Mouse (Mus musculus) hindbrain, embryonic 13.5 days (tissue): ENCODE measurements at regions not wholly inside any gene's neighbourhood (a gene's known extent, or its start where the extent isn't known, plus 50 kb on each side); places are given as distances from the start of the nearest gene placed in this dataset.

ENCODE experiments used
- ATAC-seq: fragments of 200-750 bp; cut with Nextera tagmentation; 2 replicates; pipeline ENCODE4 v1.8.0; 2017; ENCODE audit warnings: moderate TSS enrichment; ENCODE audit not compliant: low FRiP score
- H3K27ac ChIP-seq: fragments of 300-500 bp; sonication (generic); 2 replicates; pipeline ENCODE4 v1.5.1; 2015; ENCODE audit warnings: inconsistent platforms, mild to moderate bottlenecking, moderate library complexity
- H3K27me3 ChIP-seq: fragments of 300-500 bp; sonication (generic); 2 replicates; pipeline ENCODE4 v1.6.1; 2015; ENCODE audit warnings: mild to moderate bottlenecking, inconsistent platforms
- H3K36me3 ChIP-seq: fragments of 300-500 bp; sonication (generic); 2 replicates; pipeline ENCODE4 v1.6.1; 2015; ENCODE audit warnings: mild to moderate bottlenecking, inconsistent platforms
- H3K4me1 ChIP-seq: fragments of 300-500 bp; sonication (generic); replicated peaks from 2 replicates; pipeline ENCODE4 v1.6.1; 2015; ENCODE audit warnings: inconsistent platforms
- H3K4me2 ChIP-seq: fragments of 300-500 bp; sonication (generic); 2 replicates; pipeline ENCODE4 v1.6.1; 2015; ENCODE audit warnings: inconsistent platforms, mild to moderate bottlenecking, moderate library complexity
- H3K4me3 ChIP-seq: fragments of 300-500 bp; sonication (generic); 2 replicates; pipeline ENCODE4 v1.5.1; 2015; ENCODE audit warnings: mild to moderate bottlenecking, inconsistent platforms
- H3K9ac ChIP-seq: fragments of 300-500 bp; sonication (generic); 2 replicates; pipeline ENCODE4 v1.6.1; 2015; ENCODE audit warnings: mild to moderate bottlenecking, inconsistent platforms
- H3K9me3 ChIP-seq: fragments of 300-500 bp; sonication (generic); 2 replicates; pipeline ENCODE4 v1.6.1; 2016; ENCODE audit warnings: inconsistent platforms
- WGBS: fragments of 180-500 bp; shearing (Covaris S2); methylation state at CpG from one replicate; pipeline ENCODE4 v1.1.7; 2015; 5-methylcytosine and 5-hydroxymethylcytosine counted together

DNA sequence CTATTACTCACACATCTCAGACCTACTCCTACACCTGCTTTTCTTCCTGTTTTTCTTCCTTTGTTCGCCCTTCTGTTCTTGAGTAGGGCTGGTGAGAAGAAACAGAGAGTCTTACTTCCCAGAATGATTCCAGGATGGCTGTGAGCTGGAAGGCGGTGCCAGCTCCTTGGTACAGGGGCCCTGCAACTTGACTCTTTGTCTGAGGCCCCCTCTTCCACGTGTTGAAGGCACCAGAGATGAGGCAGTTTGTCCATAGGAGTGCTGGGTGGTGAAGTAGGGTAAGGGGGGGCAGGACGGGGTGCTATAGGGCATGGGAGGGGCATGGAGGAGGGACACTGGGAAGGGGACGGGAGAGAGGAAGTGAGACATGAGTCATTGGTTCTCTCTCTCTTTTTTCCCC lies 60.8 kb downstream of the Dmrta2 start:
- Histone ChIP-seq H3K9ac (no peak overlapping the region), H3K4me1 (no peaks in the 10 kb centered on the region), H3K4me2 (no peak overlapping the region), H3K27me3 (no peaks in the 10 kb centered on the region), H3K27ac (no peak overlapping the region), H3K36me3 (no peaks in the 10 kb centered on the region), H3K9me3 (no peaks in the 10 kb centered on the region), H3K4me3 (no peak overlapping the region)
- 68% methylated on average over 5 of the region's 5 CpGs for WGBS
- ATAC-seq: no peak

GRCm38 (mm10) chr4:110044851-110045618 lies 67.2 kb downstream of the Dmrta2 start:
- no peaks in the 10 kb centered on the region for H3K9me3 ChIP-seq
- no peak overlapping the region for H3K4me2 ChIP-seq
- no peak overlapping the region for H3K27ac ChIP-seq
- no peaks in the 10 kb centered on the region for H3K4me1 ChIP-seq
- no peak for ATAC-seq
- no peaks in the 10 kb centered on the region for H3K36me3 ChIP-seq
- no peak overlapping the region for H3K9ac ChIP-seq
- 91% methylated on average over 17 of the region's 17 CpGs for WGBS
- no peak overlapping the region for H3K4me3 ChIP-seq
- H3K27me3 ChIP-seq: no peaks in the 10 kb centered on the region

DNA sequence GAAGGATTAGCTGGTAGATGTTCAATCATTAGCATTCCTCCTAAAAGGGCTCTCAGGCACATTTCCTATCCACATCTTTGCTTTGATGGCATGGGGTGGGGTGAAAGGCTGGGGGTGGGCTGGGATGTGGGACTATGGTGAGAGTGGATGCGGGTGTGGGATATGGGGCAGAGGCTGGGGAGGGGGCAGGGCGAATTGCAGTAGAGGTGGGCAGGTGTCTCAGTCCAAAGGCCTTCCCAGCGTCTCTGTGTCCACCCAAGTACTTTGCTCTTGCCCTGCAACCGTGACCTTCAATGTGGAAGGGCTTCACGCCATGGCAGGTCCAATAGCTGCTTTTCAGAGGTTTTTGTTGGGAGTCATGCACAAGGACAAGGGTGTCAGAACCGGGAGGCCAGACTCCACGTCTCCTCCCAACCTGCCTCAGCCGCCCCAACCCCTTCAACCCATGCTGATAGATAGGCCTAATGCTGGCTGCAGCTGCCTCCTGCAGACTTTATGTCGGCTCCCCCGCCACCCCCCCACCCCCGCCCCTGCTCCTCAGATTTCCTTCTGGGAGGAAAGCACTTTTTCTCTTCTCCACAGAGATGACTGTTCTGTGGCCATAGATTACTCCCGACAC lies 67.9 kb downstream of the Dmrta2 start:
- no peak overlapping the region for H3K4me3 ChIP-seq
- H3K27me3 ChIP-seq: no peaks in the 10 kb centered on the region
- peaks cover 5% of the 10 kb centered on the region for H3K4me1 ChIP-seq
- ATAC-seq: no peak
- no peaks in the 10 kb centered on the region for H3K9me3 ChIP-seq
- no peak overlapping the region for H3K9ac ChIP-seq
- WGBS: 80% methylated on average over 12 of the region's 12 CpGs
- H3K4me2 ChIP-seq: no peak overlapping the region
- no peaks in the 10 kb centered on the region for H3K36me3 ChIP-seq
- no peak overlapping the region for H3K27ac ChIP-seq

DNA sequence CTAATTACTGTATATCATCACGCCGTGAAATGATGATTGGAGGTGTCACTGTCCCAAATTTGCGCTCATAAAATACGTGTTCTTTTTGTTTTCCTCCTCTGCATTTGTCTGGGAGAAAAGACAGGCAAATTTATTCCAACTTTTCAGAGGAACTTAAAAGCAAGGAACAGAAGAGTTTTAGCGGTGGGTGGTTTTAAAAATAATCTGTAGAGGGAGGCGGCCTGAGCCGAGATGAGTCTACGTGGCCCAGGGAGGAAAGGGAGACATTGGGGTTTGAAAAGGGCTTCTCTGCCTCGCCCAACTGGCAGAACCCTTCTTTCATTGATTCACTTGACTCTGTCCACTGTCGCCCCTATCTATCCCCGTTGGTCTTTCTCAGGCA lies 68.4 kb downstream of the Dmrta2 start:
- Histone ChIP-seq H3K27me3 (no peaks in the 10 kb centered on the region), H3K4me2 (no peak overlapping the region), H3K4me3 (no peak overlapping the region), H3K9me3 (no peaks in the 10 kb centered on the region), H3K36me3 (no peaks in the 10 kb centered on the region), H3K4me1 (peaks cover 10% of the 10 kb centered on the region), H3K9ac (no peak overlapping the region), H3K27ac (no peak overlapping the region)
- no peak for ATAC-seq
- WGBS: 90% methylated on average over 11 of the region's 11 CpGs

DNA sequence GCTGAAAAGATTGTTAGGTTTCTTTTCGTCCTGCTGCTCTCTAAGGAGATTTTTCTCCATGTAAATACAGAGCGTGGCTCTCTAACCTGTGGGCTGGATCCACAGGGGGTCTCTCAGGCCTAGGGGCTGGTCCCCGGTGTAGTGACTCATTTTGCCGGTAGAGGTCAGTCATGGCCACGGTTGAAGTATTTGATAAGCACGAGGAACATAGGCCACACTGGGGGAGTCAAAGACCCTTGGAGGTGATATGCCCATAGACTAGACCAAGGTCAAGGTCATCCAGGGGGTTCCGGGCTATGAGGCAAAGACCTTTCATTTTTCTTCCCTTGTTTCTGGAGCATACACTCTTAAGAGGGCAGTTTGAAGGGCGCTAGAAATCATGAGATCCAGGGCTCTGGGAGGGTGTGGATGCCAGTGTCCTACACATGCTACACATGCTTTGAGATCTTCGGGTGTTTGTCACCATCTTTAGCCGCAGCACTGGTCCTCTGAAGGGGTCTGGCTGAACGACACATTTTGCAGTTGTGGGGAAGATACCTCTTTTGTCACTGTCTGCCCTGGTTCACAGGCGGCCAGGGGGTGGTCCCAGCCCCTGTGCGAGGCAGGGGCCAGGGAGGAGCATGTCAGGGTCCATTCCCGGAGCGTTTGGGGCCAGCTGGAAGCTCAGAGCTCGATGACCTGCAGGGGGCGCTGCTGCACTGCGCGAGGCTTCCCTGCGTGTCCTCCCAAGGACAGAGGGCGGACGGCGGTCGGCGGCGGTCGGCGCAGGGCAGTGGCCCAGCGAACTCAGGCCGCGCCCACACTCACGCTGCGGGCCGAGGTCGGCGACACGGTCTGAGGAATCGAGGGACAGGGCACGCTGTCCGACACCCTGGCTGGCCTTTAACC lies 72.8 kb downstream of the Dmrta2 start:
- Histone ChIP-seq H3K4me1 (peaks cover 18% of the 10 kb centered on the region), H3K36me3 (no peaks in the 10 kb centered on the region), H3K27me3 (no peaks in the 10 kb centered on the region), H3K4me2 (peak overlapping the region; percentile 81), H3K27ac (peak overlapping the region; percentile 76), H3K4me3 (peak overlapping the region; percentile 49), H3K9ac (peak overlapping the region; percentile 78), H3K9me3 (no peaks in the 10 kb centered on the region)
- ATAC-seq: peak; percentile 96
- 3% methylated on average over 40 of the region's 40 CpGs for WGBS

GRCm38 (mm10) chr4:110051281-110051665 lies 73.4 kb downstream of the Dmrta2 start:
- ATAC-seq: no peak; the same call in none of the 2 replicates
- Histone ChIP-seq H3K4me1 (peaks cover 18% of the 10 kb centered on the region), H3K9me3 (no peaks in the 10 kb centered on the region), H3K4me3 (peak overlapping the region; percentile 49), H3K27ac (peak overlapping the region; percentile 76), H3K9ac (peak overlapping the region; percentile 78), H3K36me3 (no peaks in the 10 kb centered on the region), H3K4me2 (peak overlapping the region; percentile 81), H3K27me3 (no peaks in the 10 kb centered on the region)
- 12% methylated on average over 12 of the region's 12 CpGs for WGBS

DNA sequence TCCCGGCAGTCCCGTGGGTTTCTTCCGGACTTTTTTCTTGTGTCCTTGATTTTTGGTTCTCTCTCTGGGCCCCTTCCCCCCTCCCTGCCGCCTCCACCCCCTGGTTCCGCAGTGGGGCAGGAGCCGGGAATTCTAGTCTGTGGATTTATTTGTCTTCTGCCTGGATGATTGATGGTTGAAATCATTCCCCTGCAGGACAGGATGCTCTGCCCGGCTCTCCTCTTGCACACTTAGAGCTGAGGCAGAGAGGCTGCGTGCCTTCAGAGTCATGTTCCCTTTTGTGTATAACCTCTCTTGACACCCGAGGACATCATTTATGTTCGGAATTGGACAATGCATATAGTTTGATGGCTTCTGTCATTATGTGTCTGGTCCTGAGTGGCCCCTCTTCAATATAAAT lies 74.0 kb downstream of the Dmrta2 start:
- H3K4me2 ChIP-seq: peak overlapping the region; percentile 25
- ATAC-seq: no peak

GRCm38 (mm10) chr4:110052998-110053397 lies 75.1 kb downstream of the Dmrta2 start:
- no peak overlapping the region for H3K9ac ChIP-seq
- no peak overlapping the region for H3K4me3 ChIP-seq
- no peak overlapping the region for H3K4me2 ChIP-seq
- H3K9me3 ChIP-seq: no peaks in the 10 kb centered on the region
- H3K27me3 ChIP-seq: no peaks in the 10 kb centered on the region
- H3K4me1 ChIP-seq: peaks cover 18% of the 10 kb centered on the region
- no peak overlapping the region for H3K27ac ChIP-seq
- 97% methylated on average over 4 of the region's 4 CpGs for WGBS
- H3K36me3 ChIP-seq: no peaks in the 10 kb centered on the region
- no peak for ATAC-seq

More for the DNA sequence above, 74.0 kb downstream of the Dmrta2 start:
- no peak overlapping the region for H3K4me3 ChIP-seq
- H3K4me1 ChIP-seq: peaks cover 18% of the 10 kb centered on the region
- H3K9ac ChIP-seq: 0 out of 2 replicates have a peak overlapping the region, but pooled peaks have one; percentile 78
- WGBS: 25% methylated on average over 10 of the region's 10 CpGs
- H3K36me3 ChIP-seq: no peaks in the 10 kb centered on the region
- H3K27ac ChIP-seq: peak overlapping the region; percentile 76
- no peaks in the 10 kb centered on the region for H3K9me3 ChIP-seq
- no peaks in the 10 kb centered on the region for H3K27me3 ChIP-seq

DNA sequence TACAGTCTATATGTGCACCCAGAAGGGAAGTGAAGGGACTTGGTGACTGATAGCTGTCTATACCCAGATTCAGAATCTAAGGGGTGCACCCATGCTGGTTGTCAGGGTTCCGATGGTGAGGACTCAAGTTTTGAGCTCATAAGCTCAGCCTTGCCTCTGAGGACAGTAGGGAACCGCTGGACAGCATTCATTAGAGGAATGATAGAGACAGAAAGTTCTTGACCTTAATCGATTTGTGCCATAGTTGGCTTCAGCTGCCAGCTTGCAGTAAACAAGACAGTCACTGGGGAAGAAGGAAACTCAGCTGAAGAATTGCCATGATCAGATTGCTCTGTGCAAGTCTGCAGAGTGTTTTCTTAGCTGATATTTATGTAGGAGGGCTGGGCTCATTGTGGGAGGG lies 96.0 kb downstream of the Dmrta2 start:
- H3K4me1 ChIP-seq: no peaks in the 10 kb centered on the region
- H3K36me3 ChIP-seq: no peaks in the 10 kb centered on the region
- no peak overlapping the region for H3K4me3 ChIP-seq
- H3K27me3 ChIP-seq: no peaks in the 10 kb centered on the region
- H3K4me2 ChIP-seq: no peak overlapping the region
- WGBS: 86% methylated on average over 3 of the region's 3 CpGs
- no peaks in the 10 kb centered on the region for H3K9me3 ChIP-seq
- H3K27ac ChIP-seq: no peak overlapping the region
- ATAC-seq: no peak
- H3K9ac ChIP-seq: no peak overlapping the region

- no peak for ATAC-seq
These were observed 105.5 kb downstream of the Dmrta2 start for GRCm38 (mm10) chr4:110083371-110083770.

GRCm38 (mm10) chr4:110087570-110088247 lies 109.9 kb downstream of the Dmrta2 start:
- no peak overlapping the region for H3K4me2 ChIP-seq
- H3K36me3 ChIP-seq: no peaks in the 10 kb centered on the region
- peaks cover 3% of the 10 kb centered on the region; the same call in 1 of the 2 replicates for H3K4me1 ChIP-seq
- no peak overlapping the region for H3K9ac ChIP-seq
- H3K27me3 ChIP-seq: no peaks in the 10 kb centered on the region
- no peak overlapping the region for H3K27ac ChIP-seq
- no peak for ATAC-seq
- 31% methylated on average over 9 of the region's 9 CpGs for WGBS
- no peaks in the 10 kb centered on the region for H3K9me3 ChIP-seq
- H3K4me3 ChIP-seq: no peak overlapping the region

More at GRCm38 (mm10) chr4:110083371-110083770, 105.5 kb downstream of the Dmrta2 start:
- Histone ChIP-seq H3K27ac (no peak overlapping the region), H3K9ac (no peak overlapping the region), H3K36me3 (no peaks in the 10 kb centered on the region), H3K4me1 (peaks cover 3% of the 10 kb centered on the region; the same call in 1 of the 2 replicates), H3K4me3 (no peak overlapping the region), H3K9me3 (no peaks in the 10 kb centered on the region), H3K27me3 (no peaks in the 10 kb centered on the region), H3K4me2 (no peak overlapping the region)
